Mouse (Mus musculus) midbrain, embryonic 14.5 days (tissue): ENCODE measurements at regions not wholly inside any gene's neighbourhood (a gene's known extent, or its start where the extent isn't known, plus 50 kb on each side); places are given as distances from the start of the nearest gene placed in this dataset.
A peak's percentile ranks its signal among the peaks of the same experiment; 100 is the strongest.

ENCODE experiments used
- ATAC-seq: fragments of 200-750 bp; cut with Nextera tagmentation; 2 replicates; pipeline ENCODE4 v1.8.0; 2017; ENCODE audit warnings: moderate number of reproducible peaks, moderate library complexity; ENCODE audit not compliant: low FRiP score, low TSS enrichment
- DNase-seq: peaks from one replicate; pipeline ENCODE4 v3.0.0-alpha.2; 2015
- H3K27ac ChIP-seq: fragments of 300-500 bp; sonication (generic); replicated peaks from 2 replicates; pipeline ENCODE4 v1.5.1; 2014; ENCODE audit warnings: mild to moderate bottlenecking, low read depth, low read length, moderate library complexity
- H3K27me3 ChIP-seq: fragments of 300-500 bp; sonication (generic); 2 replicates; pipeline ENCODE4 v1.6.1; 2014; ENCODE audit warnings: low read length, control low read depth, mixed read lengths; ENCODE audit not compliant: control insufficient read depth, insufficient read depth
- H3K36me3 ChIP-seq: fragments of 300-500 bp; sonication (generic); 2 replicates; pipeline ENCODE4 v1.6.1; 2014; ENCODE audit warnings: low read length, control low read depth; ENCODE audit not compliant: control insufficient read depth, insufficient read depth
- H3K4me1 ChIP-seq: fragments of 300-500 bp; sonication (generic); 2 replicates; pipeline ENCODE4 v1.6.1; 2014; ENCODE audit warnings: mild to moderate bottlenecking, antibody characterized with exemption, low read length, control low read depth; ENCODE audit not compliant: control insufficient read depth, insufficient read depth
- H3K4me2 ChIP-seq: fragments of 300-500 bp; sonication (generic); 2 replicates; pipeline ENCODE4 v1.6.1; 2014; ENCODE audit warnings: mild to moderate bottlenecking, low read length, moderate library complexity
- H3K4me3 ChIP-seq: fragments of 300-500 bp; sonication (generic); replicated peaks from 2 replicates; pipeline ENCODE4 v1.5.1; 2014; ENCODE audit warnings: low read depth, low read length
- H3K9ac ChIP-seq: fragments of 300-500 bp; sonication (generic); replicated peaks from 2 replicates; pipeline ENCODE4 v1.6.1; 2014; ENCODE audit warnings: mild to moderate bottlenecking, low read length, moderate library complexity
- H3K9me3 ChIP-seq: fragments of 300-500 bp; sonication (generic); 2 replicates; pipeline ENCODE4 v1.6.1; 2016; ENCODE audit warnings: low read length, control low read depth, mixed read lengths; ENCODE audit not compliant: control insufficient read depth
- WGBS: fragments of 180-500 bp; shearing (Covaris S2); extraction: QIAGEN DNeasy Blood & Tissue Kit; methylation state at CpG from one replicate; pipeline ENCODE4 v1.1.7; 2014; 5-methylcytosine and 5-hydroxymethylcytosine counted together

DNA sequence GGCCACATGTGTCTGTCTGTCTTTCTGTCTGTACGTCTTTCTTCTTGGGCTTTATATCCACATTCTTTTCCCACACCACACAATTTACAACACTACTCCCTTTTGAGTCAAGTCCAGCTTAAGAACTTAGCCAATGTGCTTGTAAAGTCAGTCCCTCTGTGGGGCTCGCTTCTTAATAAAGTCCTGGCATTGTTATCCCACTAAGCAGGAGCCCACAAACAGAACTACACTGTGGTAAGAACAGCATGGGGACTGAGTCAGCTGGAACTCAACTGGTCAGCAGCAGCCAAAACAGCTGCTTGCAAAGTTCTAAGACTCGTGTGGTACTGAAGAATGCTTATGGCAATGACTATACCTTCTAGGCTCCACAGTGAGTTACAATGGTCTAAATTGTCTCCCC is 193.5 kb upstream of the Cxcl12 start:
- H3K4me3 ChIP-seq, result no peak overlapping the region
- H3K36me3 ChIP-seq, result no peaks in the 10 kb centered on the region
- no peak overlapping the region for H3K4me2 ChIP-seq
- H3K4me1 ChIP-seq, result no peaks in the 10 kb centered on the region
- 81% methylated on average over 3 of the region's 3 CpGs for whole genome bisulfite sequencing
- H3K27ac ChIP-seq, result no peak overlapping the region
- no peak overlapping the region for H3K9ac ChIP-seq
- no peaks in the 10 kb centered on the region for H3K27me3 ChIP-seq
- ATAC-seq (no peak), DNase-seq (no peak)
- no peaks in the 10 kb centered on the region for H3K9me3 ChIP-seq

DNA sequence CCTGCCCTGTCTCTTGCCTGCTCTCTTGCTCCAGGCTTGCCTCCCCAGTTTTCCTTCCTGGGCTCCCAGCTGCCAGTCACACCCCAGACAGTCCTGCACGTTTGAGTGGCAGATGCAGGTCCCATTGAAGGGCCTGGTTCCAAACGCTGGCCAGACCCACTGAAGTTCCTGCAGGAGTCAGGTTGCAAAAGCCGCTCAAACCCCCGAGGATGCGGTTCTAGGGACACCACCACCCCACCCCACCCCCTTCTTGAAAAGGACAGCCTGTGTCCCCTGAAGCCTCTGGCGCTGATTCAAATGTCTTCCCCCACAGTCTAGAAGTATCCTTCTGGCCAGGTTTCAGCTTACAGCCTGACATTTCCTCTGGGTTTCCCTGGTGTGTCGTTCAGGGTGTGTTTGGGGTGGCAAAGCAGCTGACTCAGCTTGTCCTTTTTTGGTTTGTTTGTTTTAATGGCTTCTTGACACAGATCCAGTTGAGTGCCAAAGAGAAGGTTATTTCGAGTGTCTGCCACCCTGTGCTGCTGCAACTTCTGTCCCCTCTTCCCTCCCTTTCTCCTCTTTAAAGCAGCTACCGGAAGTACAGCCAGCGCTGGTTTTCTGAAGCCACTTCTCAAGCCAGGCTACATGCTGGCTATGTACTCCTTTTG is 187.9 kb upstream of the Cxcl12 start:
- Histone ChIP-seq H3K4me2 (no peak overlapping the region), H3K27ac (0 out of 2 replicates have a peak overlapping the region, but pooled peaks have one; percentile 13), H3K9me3 (no peaks in the 10 kb centered on the region), H3K9ac (no peak overlapping the region), H3K4me3 (no peak overlapping the region), H3K27me3 (no peaks in the 10 kb centered on the region), H3K36me3 (no peaks in the 10 kb centered on the region), H3K4me1 (peaks cover 5% of the 10 kb centered on the region; the same call in 1 of the 2 replicates)
- DNase-seq (peak; percentile 36), ATAC-seq (no peak)
- 12% methylated on average over 10 of the region's 10 CpGs for WGBS

DNA sequence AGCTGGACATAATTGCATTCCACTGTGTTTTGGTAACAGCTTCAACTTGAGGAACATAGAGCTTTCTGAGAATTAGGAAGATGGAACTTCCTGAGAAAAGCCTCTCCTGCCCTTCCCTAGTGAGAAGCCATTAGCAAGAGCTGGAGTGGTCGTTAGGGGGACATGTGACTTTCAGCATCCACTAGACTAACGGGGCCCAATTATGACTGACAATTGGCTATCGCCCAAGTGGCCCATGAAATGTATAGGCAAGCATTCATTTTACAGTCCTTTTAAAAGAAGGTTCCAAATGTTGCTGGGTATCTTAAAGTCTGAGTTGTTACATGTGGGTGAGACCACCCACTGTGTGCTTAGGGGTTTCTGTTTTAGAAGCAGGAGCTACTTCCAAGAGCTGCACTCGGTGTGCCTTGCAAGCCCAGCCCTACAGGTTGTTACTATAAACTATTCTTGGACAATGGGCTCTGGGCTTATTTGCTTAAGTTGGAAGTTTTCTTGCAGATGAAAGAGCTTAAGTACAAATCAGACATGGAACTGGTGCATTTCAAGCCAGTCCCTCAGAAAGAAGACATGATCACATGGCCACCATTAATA is 183.1 kb upstream of the Cxcl12 start:
- no peaks in the 10 kb centered on the region for H3K9me3 ChIP-seq
- peaks cover 4% of the 10 kb centered on the region; the same call in 1 of the 2 replicates for H3K4me1 ChIP-seq

DNA sequence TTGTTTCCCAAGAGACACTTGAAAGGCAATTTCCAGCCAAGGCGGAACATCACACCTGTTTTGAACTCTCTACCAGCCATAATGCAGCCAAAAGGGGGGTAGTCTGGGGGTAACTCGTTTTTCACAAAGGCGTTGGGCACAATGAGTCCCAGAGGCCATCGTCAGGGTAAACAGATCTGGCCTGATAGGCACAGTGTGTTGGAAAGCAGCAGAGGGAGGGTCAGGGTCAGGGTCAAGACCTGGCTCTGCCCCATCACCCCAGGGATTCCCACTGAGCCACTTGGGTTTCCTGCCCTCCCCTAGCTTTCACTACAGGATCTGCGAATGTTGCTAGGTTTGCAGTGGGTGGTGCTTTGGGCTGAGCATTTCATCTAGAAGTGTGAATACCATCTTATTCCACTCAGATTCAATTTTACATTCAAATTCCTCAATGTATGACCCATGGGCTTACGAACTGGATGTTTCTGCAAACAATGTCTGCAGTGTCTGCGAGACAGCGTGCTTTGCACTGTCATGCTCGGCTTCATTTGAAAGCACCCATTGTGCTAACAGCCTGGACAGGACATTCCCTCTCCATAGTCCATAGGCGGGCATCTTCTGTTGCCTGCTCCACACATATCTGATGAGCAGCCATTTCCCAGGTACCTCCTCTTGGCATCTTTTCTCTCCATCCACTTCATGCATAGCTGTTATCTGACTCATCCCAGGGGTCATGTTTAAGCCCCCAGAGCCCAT is 181.9 kb upstream of the Cxcl12 start:
- no peak overlapping the region for H3K9ac ChIP-seq
- no peak for DNase-seq
- no peaks in the 10 kb centered on the region for H3K4me1 ChIP-seq
- no peak overlapping the region for H3K27ac ChIP-seq
- no peaks in the 10 kb centered on the region for H3K27me3 ChIP-seq
- no peak for ATAC-seq
- no peak overlapping the region for H3K4me2 ChIP-seq
- no peaks in the 10 kb centered on the region for H3K9me3 ChIP-seq
- WGBS, result 14% methylated on average over 10 of the region's 10 CpGs
- H3K4me3 ChIP-seq, result no peak overlapping the region
- H3K36me3 ChIP-seq, result no peaks in the 10 kb centered on the region

More for the DNA sequence above, 183.1 kb upstream of the Cxcl12 start:
- DNase-seq (no peak), ATAC-seq (no peak)
- no peak overlapping the region for H3K4me3 ChIP-seq
- H3K4me2 ChIP-seq, result no peak overlapping the region
- no peak overlapping the region for H3K27ac ChIP-seq
- no peaks in the 10 kb centered on the region for H3K36me3 ChIP-seq
- no peak overlapping the region for H3K9ac ChIP-seq
- 82% methylated on average over 4 of the region's 4 CpGs for WGBS
- H3K27me3 ChIP-seq, result no peaks in the 10 kb centered on the region

DNA sequence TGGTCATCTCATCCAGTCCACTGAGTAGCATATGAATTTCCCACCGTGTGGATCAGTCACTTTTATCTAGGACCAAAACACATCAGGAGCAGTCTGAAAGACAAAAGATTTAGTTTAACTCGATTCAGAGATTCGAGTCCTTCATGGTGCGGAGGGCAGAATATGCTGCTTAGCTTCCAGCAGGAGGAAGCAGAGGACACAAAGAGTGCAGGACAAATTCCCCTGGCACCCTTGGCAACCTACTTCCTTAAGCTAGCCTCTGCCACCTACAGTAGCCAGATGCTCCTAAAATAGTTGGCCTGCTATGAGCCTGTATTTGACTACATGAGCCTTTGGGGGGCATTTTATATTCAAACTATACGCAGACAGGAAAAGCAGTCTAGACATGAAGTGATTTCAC is 181.1 kb upstream of the Cxcl12 start:
- no peaks in the 10 kb centered on the region for H3K27me3 ChIP-seq
- no peaks in the 10 kb centered on the region for H3K4me1 ChIP-seq
- no peaks in the 10 kb centered on the region for H3K36me3 ChIP-seq
- ATAC-seq (no peak), DNase-seq (peak; percentile 25)
- H3K4me2 ChIP-seq, result no peak overlapping the region
- H3K9ac ChIP-seq, result no peak overlapping the region
- no peak overlapping the region for H3K4me3 ChIP-seq
- WGBS, result 75% methylated on average over 5 of the region's 5 CpGs
- H3K27ac ChIP-seq, result no peak overlapping the region
- no peaks in the 10 kb centered on the region for H3K9me3 ChIP-seq

DNA sequence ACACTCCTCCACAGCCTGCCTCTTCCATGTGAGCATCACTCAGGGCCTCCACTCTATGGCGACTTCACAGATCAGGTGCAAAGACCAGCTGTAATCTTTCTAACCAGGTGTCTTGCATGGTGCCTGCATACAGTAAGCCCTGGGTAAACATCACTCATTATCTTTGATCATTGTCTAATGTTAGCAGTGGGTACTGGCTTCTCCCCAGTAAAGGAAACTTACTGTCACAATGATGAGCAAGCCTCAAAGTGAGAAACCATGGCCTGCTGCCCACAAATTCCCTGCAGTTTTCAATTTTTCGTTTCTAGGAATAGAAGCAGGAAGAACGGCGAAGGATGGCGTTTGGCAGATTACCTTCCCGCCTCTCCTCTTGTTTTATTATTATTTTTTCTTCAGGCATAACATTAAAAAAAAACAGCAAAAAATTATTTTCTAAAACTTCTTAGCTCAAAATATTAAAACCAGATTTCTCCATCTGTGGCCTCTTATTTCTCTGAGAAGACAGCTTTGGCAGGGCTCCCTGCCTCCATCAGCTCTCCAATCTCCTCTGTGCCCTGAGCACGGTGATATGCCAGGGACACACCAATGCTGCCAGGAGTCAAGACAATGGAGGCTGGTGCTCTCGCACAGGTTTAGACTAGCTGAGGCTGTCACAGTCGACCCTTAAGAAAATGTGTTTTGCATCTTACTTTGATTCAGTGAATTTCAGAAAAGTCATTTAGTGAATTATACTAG is 169.2 kb upstream of the Cxcl12 start:
- Histone ChIP-seq H3K36me3 (no peaks in the 10 kb centered on the region), H3K4me3 (no peak overlapping the region), H3K9ac (no peak overlapping the region), H3K27ac (no peak overlapping the region), H3K9me3 (no peaks in the 10 kb centered on the region), H3K4me1 (no peaks in the 10 kb centered on the region), H3K4me2 (no peak overlapping the region), H3K27me3 (no peaks in the 10 kb centered on the region)
- 81% methylated on average over 9 of the region's 9 CpGs for WGBS
- no peak for DNase-seq
- ATAC-seq, result no peak

DNA sequence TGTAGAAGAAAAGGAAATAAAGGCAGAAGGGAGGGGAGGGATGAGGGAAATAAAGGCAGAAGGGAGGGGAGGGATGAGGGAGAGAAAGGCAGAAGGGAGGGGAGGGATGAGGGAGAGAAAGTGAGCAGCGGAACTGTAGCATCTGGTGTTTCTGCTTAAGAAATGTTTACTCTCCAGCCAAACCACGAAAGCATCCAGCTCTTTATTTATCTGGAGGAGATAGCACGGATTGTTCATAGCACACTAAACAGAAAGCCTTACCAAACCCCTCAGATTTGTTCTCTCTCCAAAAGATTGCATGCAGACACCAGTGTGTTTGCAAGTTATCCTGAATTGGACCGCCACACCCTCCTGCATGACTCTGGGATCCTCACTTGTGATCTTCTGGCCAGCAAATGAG is 168.4 kb upstream of the Cxcl12 start:
- H3K9ac ChIP-seq, result no peak overlapping the region
- no peak overlapping the region for H3K4me3 ChIP-seq
- H3K36me3 ChIP-seq, result no peaks in the 10 kb centered on the region
- H3K9me3 ChIP-seq, result no peaks in the 10 kb centered on the region
- DNase-seq, result no peak
- 78% methylated on average over 4 of the region's 4 CpGs for WGBS
- H3K4me2 ChIP-seq, result no peak overlapping the region
- H3K27me3 ChIP-seq, result no peaks in the 10 kb centered on the region
- no peak for ATAC-seq
- H3K4me1 ChIP-seq, result no peaks in the 10 kb centered on the region
- H3K27ac ChIP-seq, result no peak overlapping the region

DNA sequence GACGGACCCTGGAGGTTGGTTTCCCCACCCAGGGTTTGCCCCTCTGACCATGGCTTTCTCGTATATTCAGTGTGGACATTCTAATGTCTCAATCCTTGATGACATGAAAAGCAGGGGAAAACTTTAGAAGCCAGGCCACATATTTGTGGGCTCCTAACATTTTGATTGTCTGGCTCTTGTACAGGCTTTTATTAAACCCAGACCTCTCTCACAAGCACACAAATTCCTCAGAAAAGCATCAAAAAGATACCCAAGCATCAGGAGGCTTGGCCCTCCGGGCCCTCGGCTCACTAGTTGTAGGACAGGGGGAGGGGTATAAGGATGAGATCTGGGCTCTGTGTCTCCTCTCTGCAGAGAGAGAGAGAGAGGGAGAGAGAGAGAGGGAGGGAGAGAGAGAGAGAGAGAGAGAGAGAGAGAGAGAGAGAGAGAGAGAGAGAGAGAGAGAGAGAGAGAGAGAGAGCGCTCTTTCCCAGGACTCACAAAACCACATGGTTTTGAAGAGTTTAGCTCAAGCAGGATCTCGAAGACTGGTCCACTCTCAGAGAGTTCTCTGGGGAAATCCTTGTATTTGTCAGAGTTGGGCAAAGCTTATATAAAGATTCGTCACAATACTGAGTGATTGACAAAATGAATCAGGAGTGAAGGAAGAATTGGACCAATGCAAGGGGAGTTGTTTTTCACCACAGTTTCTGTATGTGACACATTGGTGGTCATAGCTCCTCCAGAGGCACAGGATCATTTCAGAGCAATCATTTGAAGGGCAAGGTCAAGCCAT is 167.2 kb upstream of the Cxcl12 start:
- Histone ChIP-seq H3K36me3 (no peaks in the 10 kb centered on the region), H3K4me2 (no peak overlapping the region), H3K9me3 (no peaks in the 10 kb centered on the region), H3K27me3 (no peaks in the 10 kb centered on the region), H3K9ac (no peak overlapping the region), H3K4me3 (no peak overlapping the region), H3K4me1 (no peaks in the 10 kb centered on the region), H3K27ac (no peak overlapping the region)
- WGBS, result 62% methylated on average over 7 of the region's 7 CpGs
- ATAC-seq (no peak), DNase-seq (no peak)
